Mouse (Mus musculus) hindbrain, embryonic 11.5 days (tissue): ENCODE measurements around the gene Lef1. TPM values are rescaled to one million over a fixed set of nuclear protein-coding genes. Genes with fewer than 3 reads are reported as not detected.

ENCODE experiments used
- ATAC-seq: fragments of 200-750 bp; cut with Nextera tagmentation; 2 replicates; pipeline ENCODE4 v1.8.0; 2017; ENCODE audit warnings: mild to moderate bottlenecking, moderate TSS enrichment, moderate library complexity; ENCODE audit not compliant: low FRiP score
- DNase-seq: peaks from one replicate; pipeline ENCODE4 v3.0.0-alpha.2; 2015; ENCODE audit warnings: low spot score
- H3K27ac ChIP-seq: fragments of 300-500 bp; sonication (generic); 2 replicates; pipeline ENCODE4 v1.5.1; 2014; ENCODE audit warnings: mild to moderate bottlenecking, low read depth, low read length
- H3K27me3 ChIP-seq: fragments of 300-500 bp; sonication (generic); 2 replicates; pipeline ENCODE4 v1.6.1; 2014; ENCODE audit warnings: mild to moderate bottlenecking, low read length, moderate library complexity, mixed read lengths; ENCODE audit not compliant: control insufficient read depth, insufficient read depth
- H3K36me3 ChIP-seq: fragments of 300-500 bp; sonication (generic); 2 replicates; pipeline ENCODE4 v1.6.1; 2014; ENCODE audit warnings: mild to moderate bottlenecking, low read length, moderate library complexity, mixed read lengths; ENCODE audit not compliant: control insufficient read depth, insufficient read depth
- H3K4me1 ChIP-seq: fragments of 300-500 bp; sonication (generic); replicated peaks from 2 replicates; pipeline ENCODE4 v1.6.1; 2014; ENCODE audit warnings: low read length, mixed read lengths; ENCODE audit not compliant: control insufficient read depth, insufficient read depth
- H3K4me2 ChIP-seq: fragments of 300-500 bp; sonication (generic); replicated peaks from 2 replicates; pipeline ENCODE4 v1.6.1; 2014; ENCODE audit warnings: mild to moderate bottlenecking, low read depth, low read length
- H3K4me3 ChIP-seq: fragments of 300-500 bp; sonication (generic); 2 replicates; pipeline ENCODE4 v1.5.1; 2014; ENCODE audit warnings: low read depth, low read length
- H3K9ac ChIP-seq: fragments of 300-500 bp; sonication (generic); 2 replicates; pipeline ENCODE4 v1.6.1; 2014; ENCODE audit warnings: low read depth, low read length
- H3K9me3 ChIP-seq: fragments of 300-500 bp; sonication (generic); 2 replicates; pipeline ENCODE4 v1.6.1; 2016; ENCODE audit warnings: low read length; ENCODE audit not compliant: control insufficient read depth
- WGBS: fragments of 180-500 bp; shearing (Covaris S2); extraction: QIAGEN DNeasy Blood & Tissue Kit; methylation state at CpG from one replicate; pipeline ENCODE4 v1.1.7; 2014; 5-methylcytosine and 5-hydroxymethylcytosine counted together
- polyA plus RNA-seq: library from polyadenylated mRNA; unstranded; fragments of >200 nt; fragmentation: Nextera tagmentation; extraction: Ambion mirVana; gene quantifications from 2 replicates; pipeline ENCODE4 v1.2.1, GENCODE M21; 2014

Lef1 gene
- polyA plus RNA-seq, 1 experiment from 2014 or later, result 24.6 TPM

DNA sequence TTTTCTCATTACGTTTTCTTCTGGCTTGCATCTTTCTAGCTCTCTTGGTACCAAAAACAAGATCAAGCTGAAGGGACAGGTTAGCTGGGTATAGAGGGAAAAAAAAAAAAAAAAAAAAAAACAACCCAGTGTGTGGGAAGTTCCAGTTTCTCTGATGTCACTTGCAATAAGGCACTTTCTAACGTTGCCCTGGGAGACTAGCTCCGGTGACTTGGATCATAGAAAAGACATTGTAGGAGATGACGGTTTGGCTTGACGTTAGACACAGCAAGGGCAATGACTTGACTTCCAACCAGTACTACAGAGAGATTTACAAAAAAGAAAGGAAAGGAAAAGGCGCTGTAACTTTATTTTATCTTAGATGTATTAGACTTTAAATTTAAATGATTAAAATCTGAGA lies 13.2 kb downstream of the Lef1 start:
- H3K36me3 ChIP-seq, result 0 out of 2 replicates have a peak, but pooled peaks cover 2% of the 10 kb centered on the region
- ATAC-seq, result no peak
- WGBS, result 88% methylated on average over 6 of the region's 6 CpGs

DNA sequence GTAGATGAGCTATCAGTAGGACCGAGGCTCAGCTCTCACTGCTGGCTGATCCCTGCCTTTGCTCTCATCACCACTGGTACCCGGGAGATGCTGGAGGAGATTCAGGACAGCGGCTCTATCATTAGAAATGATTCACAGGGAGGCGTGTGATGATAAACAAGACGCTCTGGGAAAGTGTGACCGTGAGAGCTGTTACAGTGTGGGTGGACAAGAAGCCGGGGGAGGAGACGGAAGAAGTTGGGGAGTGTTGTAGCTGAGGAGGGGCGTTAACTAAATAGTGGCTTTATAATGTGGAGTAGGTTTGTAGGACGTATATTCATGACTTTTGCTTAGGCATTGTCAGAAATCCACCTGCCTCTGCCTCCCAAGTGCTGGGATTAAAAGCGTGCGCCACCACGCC lies 15.6 kb downstream of the Lef1 start:
- no peak overlapping the region for H3K4me2 ChIP-seq
- no peaks in the 10 kb centered on the region for H3K4me1 ChIP-seq
- 0 out of 2 replicates have a peak, but pooled peaks cover 2% of the 10 kb centered on the region for H3K36me3 ChIP-seq
- no peaks in the 10 kb centered on the region for H3K27me3 ChIP-seq
- no peak overlapping the region for H3K4me3 ChIP-seq
- ATAC-seq (no peak), DNase-seq (no peak)
- no peak overlapping the region for H3K9ac ChIP-seq
- H3K9me3 ChIP-seq, result no peaks in the 10 kb centered on the region
- WGBS, result 95% methylated on average over 13 of the region's 13 CpGs
- no peak overlapping the region for H3K27ac ChIP-seq

More for the DNA sequence above, 13.2 kb downstream of the Lef1 start:
- Histone ChIP-seq H3K4me1 (no peaks in the 10 kb centered on the region), H3K4me2 (no peak overlapping the region), H3K27ac (no peak overlapping the region), H3K4me3 (no peak overlapping the region), H3K27me3 (no peaks in the 10 kb centered on the region), H3K9me3 (no peaks in the 10 kb centered on the region), H3K9ac (no peak overlapping the region)
- DNase-seq, result no peak

DNA sequence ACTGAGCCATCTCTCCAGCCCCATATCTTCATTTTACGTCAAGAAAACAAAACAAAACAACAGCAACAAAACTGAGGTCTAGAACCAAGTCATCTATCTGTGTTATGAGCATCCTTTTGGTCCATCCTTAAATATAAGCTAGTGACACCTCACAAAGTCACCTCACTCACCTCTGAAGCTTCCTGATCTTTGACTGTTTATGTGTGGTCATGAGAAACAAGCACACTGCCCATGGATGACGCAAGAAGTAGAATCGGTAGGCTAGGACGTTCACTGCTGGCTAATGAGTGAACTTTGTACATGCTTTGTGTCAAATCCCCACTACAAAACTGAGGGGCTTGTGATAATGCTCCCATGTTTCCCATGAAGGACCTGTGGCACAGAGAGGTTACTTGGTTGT lies 16.2 kb downstream of the Lef1 start:
- Histone ChIP-seq H3K36me3 (0 out of 2 replicates have a peak, but pooled peaks cover 2% of the 10 kb centered on the region), H3K9me3 (no peaks in the 10 kb centered on the region), H3K9ac (no peak overlapping the region), H3K4me3 (no peak overlapping the region), H3K4me1 (no peaks in the 10 kb centered on the region), H3K4me2 (no peak overlapping the region), H3K27ac (no peak overlapping the region), H3K27me3 (no peaks in the 10 kb centered on the region)
- ATAC-seq (no peak), DNase-seq (no peak)
- 95% methylated on average over 4 of the region's 4 CpGs for WGBS

DNA sequence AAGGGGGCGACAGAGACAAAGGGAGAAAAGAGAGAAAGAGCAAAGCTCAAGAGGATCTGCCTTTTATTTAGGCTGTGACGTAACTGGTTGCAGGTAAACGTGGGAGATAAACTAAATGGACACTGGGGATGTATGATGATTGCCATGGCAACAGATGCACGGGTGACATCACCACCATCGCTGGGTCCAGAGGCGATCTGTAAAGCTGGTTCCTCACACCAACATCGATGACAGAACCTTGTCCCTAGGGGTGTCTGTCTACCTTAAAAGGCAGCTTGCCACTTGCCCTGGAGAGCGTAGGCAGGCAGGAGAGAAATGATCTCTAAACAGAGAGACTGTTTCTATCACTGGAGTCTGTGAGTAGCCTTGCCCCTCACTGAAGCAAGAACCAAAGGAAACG lies 23.7 kb downstream of the Lef1 start:
- DNase-seq, result no peak
- Histone ChIP-seq H3K4me2 (no peak overlapping the region), H3K9me3 (no peaks in the 10 kb centered on the region), H3K27me3 (peaks cover 2% of the 10 kb centered on the region; the same call in 1 of the 2 replicates), H3K27ac (no peak overlapping the region), H3K4me1 (no peaks in the 10 kb centered on the region), H3K4me3 (no peak overlapping the region), H3K9ac (no peak overlapping the region), H3K36me3 (no peaks in the 10 kb centered on the region)
- no peak for ATAC-seq
- 66% methylated on average over 9 of the region's 9 CpGs for WGBS

DNA sequence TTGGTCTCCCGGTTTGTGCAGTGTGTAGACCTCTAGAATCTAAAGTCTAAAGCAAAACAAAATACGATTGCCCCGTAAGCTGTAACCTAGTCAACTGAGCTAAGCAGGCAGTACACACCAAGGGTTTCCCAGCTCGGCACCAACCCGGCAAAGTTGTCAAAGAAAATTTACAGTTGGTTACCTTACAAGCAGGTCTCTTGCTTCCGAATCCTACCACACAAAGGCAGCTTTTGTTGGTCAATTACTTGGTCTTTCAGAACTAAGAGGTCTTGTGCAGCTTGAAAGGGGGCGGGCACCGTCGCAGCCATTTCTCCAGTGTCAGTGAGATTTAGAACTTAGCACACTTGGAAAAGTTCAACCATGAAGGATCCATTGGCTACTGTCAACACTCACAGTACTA lies 25.2 kb downstream of the Lef1 start:
- no peak overlapping the region for H3K9ac ChIP-seq
- no peak overlapping the region for H3K4me3 ChIP-seq
- peaks cover 6% of the 10 kb centered on the region; the same call in 1 of the 2 replicates for H3K27me3 ChIP-seq
- DNase-seq, result peak; percentile 38
- H3K4me2 ChIP-seq, result no peak overlapping the region
- ATAC-seq, result no peak
- no peak overlapping the region for H3K27ac ChIP-seq
- 34% methylated on average over 9 of the region's 9 CpGs for WGBS
- no peaks in the 10 kb centered on the region for H3K9me3 ChIP-seq
- H3K4me1 ChIP-seq, result no peaks in the 10 kb centered on the region
- no peaks in the 10 kb centered on the region for H3K36me3 ChIP-seq

DNA sequence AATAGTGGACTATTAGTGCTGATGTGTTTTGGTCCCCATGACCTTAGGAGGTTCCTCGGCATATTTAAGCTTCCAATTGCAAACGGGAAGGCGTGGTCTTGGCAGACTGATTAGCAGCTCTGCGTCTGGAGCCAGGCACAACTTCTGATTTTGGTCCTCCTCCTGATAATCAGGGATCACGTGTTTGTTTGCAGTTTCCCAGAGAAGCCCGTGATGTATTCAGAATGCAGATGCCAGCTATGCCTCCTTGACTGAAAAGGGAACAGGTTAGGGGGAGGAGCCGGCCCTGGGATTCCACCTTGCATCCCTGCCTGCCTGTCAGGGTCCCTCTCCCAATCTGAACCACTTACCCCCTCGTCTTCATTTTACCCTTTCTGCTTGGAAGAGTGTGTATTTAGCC lies 26.2 kb downstream of the Lef1 start:
- Histone ChIP-seq H3K9me3 (no peaks in the 10 kb centered on the region), H3K4me3 (no peak overlapping the region), H3K4me2 (peak overlapping the region; percentile 1; the same call in 1 of the 2 replicates), H3K27me3 (peaks cover 8% of the 10 kb centered on the region; the same call in 1 of the 2 replicates), H3K9ac (no peak overlapping the region), H3K27ac (no peak overlapping the region), H3K4me1 (no peaks in the 10 kb centered on the region), H3K36me3 (no peaks in the 10 kb centered on the region)
- 16% methylated on average over 8 of the region's 8 CpGs for WGBS
- peak; percentile 39; the same call in 1 of the 2 replicates for ATAC-seq
- DNase-seq, result peak; percentile 28

DNA sequence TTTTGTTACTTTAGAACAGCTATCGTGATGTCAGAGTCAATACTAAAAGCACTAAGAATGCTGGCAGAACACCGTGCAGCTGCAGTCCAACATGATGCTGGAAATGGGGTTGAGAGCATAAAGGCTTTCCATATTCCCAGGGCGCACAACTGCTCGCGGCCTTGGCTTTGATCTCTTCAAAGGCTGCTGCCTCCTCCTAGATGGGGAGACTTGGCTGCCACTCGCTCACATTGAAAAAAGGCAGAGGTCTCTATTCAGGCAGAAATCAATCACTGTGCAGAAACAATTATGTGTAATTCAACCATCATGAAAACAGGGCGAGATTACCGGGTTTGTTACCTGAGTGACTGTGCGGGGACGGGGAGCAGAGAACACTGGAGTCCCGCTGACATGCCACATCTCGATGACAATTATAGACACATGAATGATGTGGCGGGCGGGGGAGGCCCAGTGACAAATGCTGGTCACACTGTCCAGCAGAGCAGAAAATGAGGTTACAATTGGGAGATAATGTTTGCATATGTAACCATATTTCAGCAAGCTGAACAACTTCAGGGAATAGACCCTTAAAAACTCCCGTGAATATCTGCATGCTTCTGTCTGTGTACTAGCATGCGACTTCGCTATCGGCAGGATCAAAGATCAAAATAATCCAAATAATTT lies 27.0 kb downstream of the Lef1 start:
- ATAC-seq (peak; percentile 81), DNase-seq (peak; percentile 69)
- peaks cover 10% of the 10 kb centered on the region; the same call in 1 of the 2 replicates for H3K27me3 ChIP-seq
- 25% methylated on average over 18 of the region's 18 CpGs for WGBS
- H3K4me1 ChIP-seq, result no peaks in the 10 kb centered on the region
- H3K9ac ChIP-seq, result no peak overlapping the region
- H3K9me3 ChIP-seq, result no peaks in the 10 kb centered on the region
- H3K4me3 ChIP-seq, result 0 out of 2 replicates have a peak overlapping the region, but pooled peaks have one; percentile 8
- no peak overlapping the region for H3K27ac ChIP-seq
- H3K36me3 ChIP-seq, result no peaks in the 10 kb centered on the region
- peak overlapping the region; percentile 20; the same call in 1 of the 2 replicates for H3K4me2 ChIP-seq

DNA sequence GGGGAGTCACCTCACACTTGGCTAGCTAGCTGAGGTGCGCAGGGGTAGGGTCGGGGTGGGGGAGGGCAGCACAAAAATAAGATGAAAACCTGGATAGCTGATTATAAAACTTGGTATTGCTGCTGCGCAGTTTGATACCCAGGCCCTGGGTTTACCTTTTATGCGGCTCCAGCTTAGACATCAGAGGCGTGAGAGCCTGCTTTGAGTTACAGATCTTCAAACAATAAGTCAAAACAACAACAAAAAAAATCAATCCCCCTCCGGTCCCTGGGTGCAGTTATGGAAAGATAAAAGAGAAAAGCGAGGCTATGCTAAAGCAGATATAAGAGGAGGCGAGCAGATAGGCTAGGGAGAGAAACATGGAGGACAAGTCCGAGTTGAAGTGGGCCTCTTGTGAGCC lies 28.0 kb downstream of the Lef1 start:
- Histone ChIP-seq H3K27me3 (peaks cover 11% of the 10 kb centered on the region), H3K27ac (no peak overlapping the region), H3K4me2 (no peak overlapping the region), H3K9ac (no peak overlapping the region), H3K4me3 (no peak overlapping the region), H3K9me3 (no peaks in the 10 kb centered on the region), H3K36me3 (no peaks in the 10 kb centered on the region), H3K4me1 (no peaks in the 10 kb centered on the region)
- DNase-seq (no peak), ATAC-seq (no peak)
- WGBS, result 78% methylated on average over 9 of the region's 9 CpGs

DNA sequence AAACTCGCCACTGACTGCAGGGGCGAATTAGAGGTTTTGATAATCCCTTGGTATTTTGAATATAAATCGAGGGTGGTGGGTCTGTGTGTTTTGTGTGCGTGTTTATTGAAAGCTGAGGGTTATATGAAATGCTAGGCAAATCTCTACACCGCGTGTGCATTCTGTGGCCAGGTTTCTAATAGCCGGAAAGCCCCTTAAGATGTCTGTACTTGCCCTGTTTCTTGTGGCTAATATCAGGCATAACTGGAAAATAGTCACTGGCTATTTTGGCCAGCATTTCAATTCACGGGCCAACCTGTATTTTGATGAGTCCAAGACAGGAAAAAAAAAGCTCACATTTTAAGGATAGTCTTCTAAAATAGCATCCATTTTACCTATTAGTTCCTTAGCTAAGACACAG lies 28.5 kb downstream of the Lef1 start:
- no peaks in the 10 kb centered on the region for H3K9me3 ChIP-seq
- H3K4me3 ChIP-seq, result no peak overlapping the region
- DNase-seq (no peak), ATAC-seq (no peak)
- H3K9ac ChIP-seq, result no peak overlapping the region
- H3K4me1 ChIP-seq, result no peaks in the 10 kb centered on the region
- no peaks in the 10 kb centered on the region for H3K36me3 ChIP-seq
- H3K27me3 ChIP-seq, result peaks cover 15% of the 10 kb centered on the region
- no peak overlapping the region for H3K4me2 ChIP-seq
- H3K27ac ChIP-seq, result no peak overlapping the region
- WGBS, result 84% methylated on average over 8 of the region's 8 CpGs
